Mouse (Mus musculus) heart, postnatal 4 days (tissue): ENCODE measurements around the gene Gm42417. TPM values are rescaled to one million over a fixed set of nuclear protein-coding genes. Genes with fewer than 3 reads are reported as not detected.

ENCODE experiments used
- DNase-seq: peaks from one replicate; pipeline ENCODE4 v3.0.0; 2021
- total RNA-seq, 2 experiments: library from RNA; stranded (reverse); gene quantifications; 2 replicates each; pipeline ENCODE4 v1.2.3; 2021

The Gm42417 gene
- 10 to 100 TPM; 48.6 to 69.8 TPM for total RNA-seq

DNA sequence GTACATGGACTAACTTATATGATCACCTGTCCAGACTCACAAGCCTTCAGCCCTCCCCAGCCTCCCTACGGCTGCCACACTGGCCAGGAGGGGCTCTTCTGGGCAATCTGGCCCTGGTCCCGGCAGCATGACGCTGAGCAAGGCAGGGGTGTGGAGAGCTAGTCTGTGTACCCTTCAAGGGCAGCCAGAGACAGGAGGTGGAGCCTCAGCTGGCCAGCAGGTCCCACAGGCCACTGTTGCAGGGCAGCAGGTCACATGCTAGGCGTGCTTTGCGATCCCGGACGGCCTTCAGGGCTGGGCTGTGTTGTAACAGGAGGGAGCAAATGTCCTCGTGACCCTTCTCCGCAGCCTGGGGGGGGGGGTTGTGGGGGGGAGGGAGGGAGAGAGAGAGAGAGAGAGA lies at the start of gene Gm42417:
Gene Gm42417, minus strand, starts transcription at position 244 of the 400 bp plus-strand sequence.
- DNase-seq = peak; percentile 88

DNA sequence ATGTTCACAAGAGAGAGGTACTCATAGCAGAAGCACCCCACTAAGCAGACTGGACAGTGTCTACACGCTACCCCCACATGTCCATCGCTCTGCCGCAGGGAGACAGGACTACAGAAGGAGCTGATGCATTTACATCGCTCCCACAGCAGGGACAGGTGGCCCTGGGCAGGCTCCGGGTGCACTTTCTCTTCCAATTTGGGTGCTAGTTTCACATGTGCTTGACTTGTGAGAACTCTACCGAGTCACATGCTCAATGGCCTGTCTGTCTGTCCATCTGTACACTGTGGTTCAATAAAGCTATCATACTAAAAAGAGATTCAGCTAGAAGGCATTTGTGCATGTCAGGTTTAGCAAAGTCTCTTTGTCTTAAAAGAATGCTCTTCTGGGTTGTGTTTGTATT lies 48.6 kb upstream of the Gm42417 start:
- DNase-seq = no peak

- no peak for DNase-seq
Measured at GRCm38 (mm10) chr1:36586288-36586687, 47.1 kb upstream of the Gm42417 start.

DNA sequence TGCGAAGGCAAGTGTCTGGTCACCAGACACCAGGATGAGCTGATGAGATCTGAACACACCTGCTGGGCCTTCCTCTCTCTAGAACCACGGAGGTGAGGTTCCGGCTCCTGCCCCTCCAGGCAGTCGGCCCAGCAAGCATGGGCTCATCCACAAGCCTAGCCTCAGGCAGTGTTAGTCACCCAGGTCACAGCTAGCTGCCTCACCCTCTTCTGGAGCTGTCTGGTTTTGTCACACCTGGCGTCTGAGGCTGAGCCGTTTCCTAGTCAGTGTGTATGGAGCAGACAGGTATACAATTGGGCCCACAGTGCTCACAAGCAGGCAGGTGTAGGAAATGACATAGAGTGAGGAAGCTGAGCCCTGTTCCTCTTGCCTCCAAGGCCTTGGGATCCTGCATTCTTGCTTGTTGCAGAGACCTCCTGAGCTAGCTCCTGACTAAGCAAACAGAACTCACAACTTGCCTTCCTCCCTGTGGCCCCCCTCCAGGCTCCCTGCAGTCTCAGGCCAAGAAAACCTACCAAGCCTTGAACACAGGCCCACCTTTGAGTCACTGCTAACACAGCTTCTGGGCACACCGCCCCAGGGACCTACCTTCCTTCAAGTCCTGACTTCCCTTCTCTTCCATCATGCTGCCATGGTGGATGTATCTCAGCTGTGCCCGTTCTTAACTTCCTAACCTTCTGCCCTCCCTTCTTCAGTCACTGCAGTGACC lies 44.3 kb upstream of the Gm42417 start:
- no peak for DNase-seq

- no peak for DNase-seq
Measured at GRCm38 (mm10) chr1:36582211-36582610, 43.0 kb upstream of the Gm42417 start.

GRCm38 (mm10) chr1:36581260-36581659 lies 42.0 kb upstream of the Gm42417 start:
- no peak for DNase-seq

- DNase-seq = peak; percentile 72
Measured at GRCm38 (mm10) chr1:36580384-36581207, 41.4 kb upstream of the Gm42417 start.

- DNase-seq = no peak
Measured at GRCm38 (mm10) chr1:36579974-36580383, 40.8 kb upstream of the Gm42417 start.

- no peak for DNase-seq
Measured at GRCm38 (mm10) chr1:36576991-36577675, 37.9 kb upstream of the Gm42417 start.

- no peak for DNase-seq
Measured at GRCm38 (mm10) chr1:36575347-36575746, 36.1 kb upstream of the Gm42417 start.

DNA sequence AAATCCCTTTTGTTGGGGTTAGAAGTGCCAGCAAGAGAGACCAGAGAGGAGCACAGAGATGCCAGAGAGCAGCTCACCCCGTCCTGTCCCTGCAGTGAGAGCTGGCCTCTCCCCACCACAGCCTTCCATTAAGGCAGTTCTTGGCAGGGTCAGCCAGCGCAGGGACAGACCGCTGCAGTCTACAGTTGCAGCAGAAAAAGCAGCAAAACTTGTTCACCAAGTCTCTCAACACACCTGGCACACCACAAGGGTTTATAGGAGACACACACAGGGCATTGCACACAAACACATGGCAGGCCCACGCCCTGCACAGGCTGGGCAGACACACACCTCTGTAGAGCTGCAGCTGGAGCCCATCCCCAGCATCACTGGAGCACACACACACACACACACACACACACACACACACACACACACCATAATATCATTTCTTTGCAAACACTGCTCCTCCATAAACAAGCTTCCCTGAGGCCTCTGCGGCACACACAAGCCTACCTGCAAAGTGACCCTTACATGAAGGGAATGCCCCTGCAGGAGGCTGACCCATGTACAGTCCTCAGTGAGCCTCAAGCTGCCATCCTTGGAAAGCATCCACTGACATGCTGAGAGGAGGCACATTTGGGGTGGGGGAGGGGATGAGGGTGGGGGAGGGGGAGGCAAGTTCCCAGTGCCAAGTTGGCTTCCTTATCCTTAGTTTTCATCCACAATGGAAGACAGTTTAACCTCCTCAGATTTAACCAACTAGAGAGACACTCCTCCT lies 35.1 kb upstream of the Gm42417 start:
- no peak for DNase-seq

DNA sequence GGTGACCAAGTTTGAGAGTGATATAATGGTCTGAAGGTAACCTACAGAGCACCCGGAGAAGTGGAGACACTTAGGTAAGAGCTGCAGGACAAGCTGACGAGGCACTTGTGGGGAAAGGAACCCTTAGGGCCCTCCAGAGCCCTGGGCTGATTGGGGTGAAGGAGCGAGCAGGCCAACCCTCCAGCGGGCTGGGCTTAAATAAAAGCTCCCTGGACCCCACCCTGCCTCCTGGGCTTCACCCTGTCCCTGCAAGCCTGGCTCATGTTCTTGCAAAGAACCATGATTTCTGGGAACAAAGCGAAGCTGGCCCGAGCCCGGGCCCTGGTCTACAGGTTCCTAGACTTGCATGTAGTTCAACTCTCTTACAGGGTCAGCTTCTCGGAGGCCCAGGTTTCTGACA lies 34.3 kb upstream of the Gm42417 start:
- DNase-seq = no peak

DNA sequence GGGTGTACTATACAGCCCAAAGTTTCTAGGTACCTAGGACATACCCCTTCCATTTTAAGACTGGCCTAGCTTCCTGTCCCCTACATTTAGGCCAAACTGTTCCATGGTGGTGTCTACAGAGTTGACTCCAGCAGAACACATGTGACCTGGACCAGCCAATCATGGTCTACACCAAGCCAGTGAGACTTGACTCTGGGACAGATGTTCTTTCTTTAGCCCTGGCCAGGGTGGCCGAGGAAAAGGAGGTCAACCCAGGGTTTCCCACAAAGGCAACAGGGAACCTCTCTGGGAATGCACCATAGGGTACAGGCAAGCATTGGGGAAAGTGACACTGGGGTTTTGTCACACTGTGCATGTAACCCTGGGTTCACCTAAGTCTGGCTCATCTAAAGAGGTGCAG lies 33.5 kb upstream of the Gm42417 start:
- no peak for DNase-seq

DNA sequence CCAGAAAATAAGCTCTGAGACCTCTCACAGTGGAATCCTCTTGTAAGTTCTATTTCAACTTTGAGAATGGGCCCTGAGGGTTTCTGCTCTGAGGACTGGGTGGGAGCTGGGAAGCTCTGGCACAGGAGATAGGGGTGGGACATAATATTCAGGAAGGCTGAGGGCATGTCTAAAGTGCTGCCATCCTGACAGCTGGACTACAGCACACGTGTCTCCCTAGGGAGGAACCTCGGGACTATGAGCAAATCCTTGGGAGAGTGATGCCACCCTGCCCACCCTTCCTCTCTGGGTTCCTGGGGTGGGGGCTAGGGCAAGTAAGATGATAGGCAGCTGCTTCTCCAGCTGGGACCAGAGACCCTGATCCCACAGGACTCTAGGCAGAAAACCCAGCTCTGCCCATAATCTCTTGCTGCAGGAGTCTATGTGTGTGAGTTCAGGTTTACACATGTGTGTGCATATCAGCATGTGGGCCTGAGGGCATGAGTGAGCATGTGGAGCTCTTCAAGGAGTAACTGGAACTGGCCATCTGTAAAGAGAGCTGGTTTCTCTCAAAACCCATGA lies 33.0 kb upstream of the Gm42417 start:
- no peak for DNase-seq

DNA sequence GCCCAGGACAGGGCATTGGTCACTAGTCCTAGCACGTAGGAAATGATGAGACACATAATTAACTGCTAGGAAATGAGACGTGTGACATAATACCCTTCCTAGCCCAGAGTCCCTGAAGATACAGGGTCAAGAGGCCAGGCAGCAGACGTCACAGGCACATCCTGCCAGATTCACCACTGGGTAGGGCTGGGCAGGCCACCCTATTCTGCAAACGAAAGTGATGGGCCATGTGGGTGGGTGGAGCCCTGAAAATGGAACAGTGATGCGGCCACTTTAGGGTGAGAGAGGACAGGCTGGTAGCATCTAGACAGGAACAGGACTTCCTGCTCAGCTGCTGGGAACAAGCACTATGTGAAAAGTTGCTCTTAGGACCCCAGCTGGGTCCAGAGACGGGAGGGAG lies 32.4 kb upstream of the Gm42417 start:
- peak; percentile 47 for DNase-seq

- DNase-seq = no peak
Measured at GRCm38 (mm10) chr1:36570320-36570719, 31.1 kb upstream of the Gm42417 start.

DNA sequence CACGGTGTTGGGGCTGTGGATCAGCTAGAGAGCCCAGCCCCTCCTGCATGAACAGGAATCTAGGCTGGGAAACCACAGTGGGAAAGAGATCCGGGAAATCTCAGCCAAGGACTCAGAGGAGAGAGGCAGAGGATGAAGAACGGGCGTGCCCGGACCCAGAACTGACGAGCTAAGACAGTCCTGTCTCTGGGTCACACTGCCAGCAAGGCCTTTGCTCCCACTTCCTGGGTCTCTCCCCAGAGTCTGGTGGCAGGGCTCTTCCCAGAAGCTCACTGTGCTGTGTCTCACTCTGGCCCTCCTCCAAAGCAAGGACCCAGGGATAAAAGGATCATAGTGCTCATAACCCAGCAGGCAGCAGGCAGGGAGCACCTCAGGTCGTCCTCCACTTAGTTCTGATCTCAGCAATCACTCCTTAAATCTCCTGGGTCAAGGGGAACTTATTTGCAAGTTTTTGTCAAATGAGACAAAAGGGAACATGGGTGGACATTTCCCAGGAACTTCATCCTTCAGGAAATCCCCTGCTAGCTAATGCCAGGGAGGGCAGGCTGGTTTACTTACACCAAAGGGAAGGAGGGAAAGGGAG lies 30.6 kb upstream of the Gm42417 start:
- DNase-seq = no peak

GRCm38 (mm10) chr1:36568776-36569175 lies 29.5 kb upstream of the Gm42417 start:
- no peak for DNase-seq

- DNase-seq = no peak
Measured at GRCm38 (mm10) chr1:36567818-36568603, 28.8 kb upstream of the Gm42417 start.

DNA sequence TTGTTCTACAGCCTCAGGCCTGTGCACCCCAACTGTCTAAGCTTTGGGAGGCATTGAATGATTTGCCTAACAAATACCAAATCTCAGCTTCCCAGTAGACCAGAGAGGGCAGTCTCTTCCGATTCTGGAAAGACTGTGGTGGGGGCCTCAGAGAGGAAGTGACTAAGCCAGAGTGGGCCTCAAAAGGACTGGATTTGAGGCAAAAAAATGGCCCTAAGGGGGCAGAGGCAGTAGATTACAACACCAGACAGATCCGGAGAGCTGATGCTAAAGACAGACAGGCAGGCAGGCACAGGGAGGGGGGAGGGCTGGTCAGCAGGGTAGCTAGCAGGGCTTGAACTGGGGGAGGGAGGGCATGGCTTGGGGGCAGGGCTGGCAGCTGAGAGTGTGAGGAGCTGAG lies 27.2 kb upstream of the Gm42417 start:
- DNase-seq = no peak

DNA sequence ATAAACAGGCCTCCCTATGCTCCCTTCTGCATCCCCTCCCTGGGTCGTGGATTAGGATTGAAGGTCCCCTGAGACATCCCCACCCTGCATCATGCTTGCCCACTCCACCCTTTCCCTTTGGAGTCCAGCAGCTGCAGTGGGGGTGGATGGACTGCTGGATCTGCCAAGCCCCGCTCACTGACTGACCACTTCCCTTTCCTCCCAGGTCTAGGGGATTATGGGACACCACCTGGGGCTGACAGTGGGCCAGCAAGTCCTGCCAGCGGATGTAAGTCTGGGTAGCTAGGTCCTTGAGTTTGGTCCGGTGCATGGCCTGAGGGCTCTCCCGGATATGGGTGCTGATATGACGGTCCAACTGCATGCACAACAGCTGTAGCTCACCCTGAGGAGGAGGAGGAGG lies 24.9 kb upstream of the Gm42417 start:
- peak; percentile 42 for DNase-seq
